Mouse (Mus musculus) kidney, adult 2 months (tissue): ENCODE data around the gene Foxn3.

ENCODE experiments used
- CTCF ChIP-seq: fragments of 200-500 bp; conservative IDR thresholded peaks from 2 replicates; pipeline ENCODE4 v1.5.1; 2011; ENCODE audit warnings: low read depth, mild to moderate bottlenecking, control low read depth, low read length, moderate library complexity, mixed read lengths; ENCODE audit not compliant: insufficient read depth, insufficient read length
- POLR2A ChIP-seq: fragments of 200-500 bp; IDR thresholded peaks from one replicate; pipeline ENCODE4 v1.6.1; 2011; ENCODE audit warnings: low read depth, low read length, control low read depth

- TF ChIP-seq CTCF (no peak), POLR2A (no peak)
Observed at GRCm38 (mm10) chr12:99266434-99266833, 296.9 kb downstream of the Foxn3 start.
